Mouse (Mus musculus) gastrocnemius, adult 18-20 months (tissue): ENCODE measurements around the gene Runx3. TPM values are rescaled to one million over a fixed set of nuclear protein-coding genes. Genes with fewer than 3 reads are reported as not detected.

Source experiments
- DNase-seq: peaks from one replicate; pipeline ENCODE4 v3.0.0; 2021; ENCODE audit warnings: low spot score
- total RNA-seq, 2 experiments: library from RNA; stranded (reverse); gene quantifications; 2 replicates each; pipeline ENCODE4 v1.2.3; 2021

The Runx3 gene
- total RNA-seq, 2 experiments from 2014 or later = 0.05 to 0.07 TPM

DNA sequence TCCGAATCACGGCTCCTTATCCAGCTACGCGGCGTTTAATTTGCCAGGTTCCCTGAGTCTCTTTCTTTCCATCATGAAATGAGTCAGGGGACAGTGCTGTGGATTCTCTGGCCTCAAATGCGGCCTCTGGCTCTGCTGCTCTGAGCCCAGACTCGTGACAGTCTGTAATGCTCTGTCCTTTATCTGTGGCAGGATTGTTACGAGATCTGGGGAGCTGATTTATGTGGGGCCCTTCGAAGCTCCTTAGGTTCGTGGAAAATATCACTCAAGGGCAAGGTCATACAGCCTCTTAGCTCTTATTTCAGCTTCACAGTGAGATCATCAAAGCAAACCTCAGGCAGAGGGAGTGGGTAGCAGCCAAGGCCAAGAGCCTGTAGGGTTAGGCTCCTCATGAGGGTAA lies 6.2 kb upstream of the Runx3 start:
- no peak for DNase-seq

- DNase-seq = no peak
Observed at GRCm38 (mm10) chr4:135115426-135116170, 4.9 kb upstream of the Runx3 start.

- no peak for DNase-seq
Observed at GRCm38 (mm10) chr4:135116391-135116790, 4.1 kb upstream of the Runx3 start.

GRCm38 (mm10) chr4:135117846-135118245 lies 2.6 kb upstream of the Runx3 start:
- no peak for DNase-seq

DNA sequence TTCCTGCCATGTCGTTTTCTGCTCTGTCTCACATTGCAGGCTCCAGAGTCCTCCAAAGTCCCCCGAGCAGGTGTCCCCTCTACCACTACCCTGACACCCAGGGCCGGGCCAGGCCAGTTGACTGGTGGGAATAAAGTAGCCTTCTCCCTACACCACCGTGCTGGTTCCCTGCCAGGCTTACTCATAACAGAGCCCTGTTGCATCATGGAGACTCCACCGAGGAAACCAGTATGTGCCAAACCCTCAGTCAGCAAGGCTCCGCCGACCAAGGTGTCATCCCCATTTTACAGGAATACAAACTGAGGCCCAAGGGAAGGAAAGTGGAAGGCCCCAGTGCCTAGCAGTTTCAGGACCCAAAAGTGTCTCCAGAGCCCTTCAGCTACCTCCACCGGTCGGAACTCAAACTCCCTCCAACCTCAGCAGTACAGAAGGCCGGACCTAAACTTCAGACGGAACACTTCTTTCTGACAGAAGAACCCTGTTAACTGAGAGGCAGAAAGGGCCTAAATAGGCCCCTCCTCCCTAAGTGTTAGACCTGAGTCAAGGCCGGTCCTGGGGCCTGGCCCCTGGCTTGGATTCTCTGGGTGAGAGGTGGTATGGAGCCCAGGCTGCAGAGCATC lies 1.5 kb upstream of the Runx3 start:
- DNase-seq = no peak

DNA sequence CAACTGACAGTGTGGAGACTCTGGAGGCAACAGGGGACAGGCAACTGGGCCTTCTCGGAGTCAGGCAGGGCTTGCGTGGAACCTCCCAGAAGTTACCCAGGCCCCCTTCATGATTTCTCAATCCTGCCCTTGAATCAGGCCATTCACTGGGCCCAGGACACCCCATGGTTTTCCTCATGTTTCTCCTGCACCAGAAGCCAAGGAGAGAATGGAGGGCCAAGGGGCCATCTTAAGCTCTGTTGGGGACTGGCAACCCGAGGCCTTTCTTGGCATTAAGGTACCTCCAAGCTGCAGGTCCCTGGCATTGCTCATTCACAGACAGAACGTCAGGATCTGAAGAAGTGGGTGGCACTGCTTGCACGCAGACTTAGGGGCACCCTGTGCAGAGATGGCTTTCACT lies 3.3 kb downstream of the Runx3 start:
- no peak for DNase-seq

- no peak for DNase-seq
Observed at GRCm38 (mm10) chr4:135124732-135125131, 4.3 kb downstream of the Runx3 start.

- no peak for DNase-seq
Observed at GRCm38 (mm10) chr4:135125152-135125551, 4.7 kb downstream of the Runx3 start.

GRCm38 (mm10) chr4:135126385-135126784 lies 5.9 kb downstream of the Runx3 start:
- DNase-seq = no peak

- DNase-seq = no peak
Observed at GRCm38 (mm10) chr4:135128841-135129520, 8.5 kb downstream of the Runx3 start.

DNA sequence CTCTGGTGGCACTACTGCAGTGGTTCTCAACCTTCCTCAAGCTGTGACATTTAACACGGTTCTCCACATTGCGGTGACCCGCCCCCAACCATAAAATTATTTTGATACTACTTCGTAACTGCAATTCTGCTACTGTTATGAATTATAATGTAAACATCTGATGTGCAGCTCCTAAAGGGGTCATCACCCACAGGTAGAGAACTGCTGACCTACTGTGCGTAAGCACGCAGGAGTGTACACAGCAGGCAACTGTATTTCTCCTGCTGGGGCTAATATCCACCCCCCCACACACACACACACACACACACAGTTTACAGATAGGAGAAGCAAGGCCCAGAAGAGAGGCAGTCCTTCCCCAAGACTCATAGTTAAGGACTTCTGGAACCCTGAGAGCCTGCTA lies 9.7 kb downstream of the Runx3 start:
- no peak for DNase-seq

DNA sequence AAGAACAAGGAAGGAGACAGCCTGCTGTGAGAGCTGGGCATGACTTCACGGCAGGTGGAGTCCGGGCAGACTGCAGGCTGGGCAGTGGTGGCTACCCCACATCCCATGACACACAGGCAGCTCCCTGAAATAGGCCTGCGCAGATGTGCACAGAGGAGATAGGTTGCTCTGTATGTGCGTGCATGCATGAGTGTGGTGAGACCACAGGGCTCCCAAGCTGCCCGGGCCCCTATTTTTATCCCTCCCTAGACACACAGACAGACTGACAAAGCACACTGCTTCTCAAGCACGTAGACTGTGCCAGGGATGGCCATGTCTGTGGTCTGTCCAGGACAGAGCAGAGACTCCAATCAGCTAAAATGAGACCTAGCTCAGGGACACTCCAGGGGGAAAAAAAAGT lies 10.7 kb downstream of the Runx3 start:
- DNase-seq = no peak

DNA sequence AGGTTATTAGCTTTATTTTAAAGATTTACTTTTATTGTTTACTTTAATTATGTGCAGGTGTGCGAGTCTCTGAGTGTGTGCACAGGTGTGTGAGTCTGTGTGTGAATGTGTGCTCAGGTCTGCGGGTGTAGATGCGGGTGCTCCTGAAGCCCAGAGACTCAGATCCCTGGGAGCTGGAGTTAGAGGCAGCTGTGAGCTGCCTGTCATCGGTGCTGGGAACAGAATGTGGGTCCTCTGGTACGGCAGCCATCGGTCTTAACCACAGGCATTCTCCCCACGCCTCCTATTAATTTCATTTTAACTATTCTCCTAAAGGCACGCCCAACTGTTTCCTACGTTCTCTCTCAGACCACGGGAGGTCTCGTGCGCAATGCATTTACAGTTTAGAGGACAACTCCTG lies 12.3 kb downstream of the Runx3 start:
- DNase-seq = no peak

DNA sequence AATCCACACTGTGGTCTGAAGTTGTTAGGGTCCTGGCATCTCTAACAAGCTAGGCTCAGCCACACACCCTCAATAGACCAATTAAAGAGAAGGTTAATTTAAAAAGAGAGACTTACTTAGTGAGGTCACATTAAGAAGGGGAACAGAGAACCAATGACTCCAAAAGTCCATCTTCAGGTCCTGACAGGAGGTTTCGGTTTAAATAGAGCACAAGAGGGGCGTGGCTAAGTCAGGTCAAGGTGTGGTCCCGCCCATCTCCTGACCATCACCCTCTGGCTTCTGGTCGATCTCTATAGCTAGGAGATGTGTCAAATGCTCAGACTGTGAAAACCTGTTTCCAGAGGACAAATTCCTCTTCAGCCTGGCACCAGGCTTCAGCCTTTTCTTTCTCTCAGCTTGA lies 13.3 kb downstream of the Runx3 start:
- DNase-seq = no peak

DNA sequence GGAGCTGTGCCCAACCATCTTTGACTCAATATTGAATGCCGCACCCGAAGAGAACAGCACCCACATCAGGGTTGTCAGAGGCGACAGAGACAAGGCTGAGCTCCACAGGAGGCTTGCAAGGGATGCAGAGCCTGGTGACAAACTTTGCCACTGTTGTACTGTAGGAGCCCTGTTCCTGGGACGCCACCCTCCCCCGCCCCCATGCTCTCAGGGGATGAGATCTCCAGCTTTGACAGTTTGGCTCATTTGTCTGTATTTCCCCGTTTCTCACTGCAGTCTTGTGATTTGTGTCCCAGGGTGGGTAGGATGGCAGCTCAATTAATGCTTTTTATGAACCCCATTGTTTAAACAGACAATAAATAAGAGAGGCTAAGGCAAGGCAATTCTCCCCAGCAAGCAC lies 14.9 kb downstream of the Runx3 start:
- no peak for DNase-seq

- DNase-seq = no peak
Observed at GRCm38 (mm10) chr4:135136202-135136601, 15.8 kb downstream of the Runx3 start.

DNA sequence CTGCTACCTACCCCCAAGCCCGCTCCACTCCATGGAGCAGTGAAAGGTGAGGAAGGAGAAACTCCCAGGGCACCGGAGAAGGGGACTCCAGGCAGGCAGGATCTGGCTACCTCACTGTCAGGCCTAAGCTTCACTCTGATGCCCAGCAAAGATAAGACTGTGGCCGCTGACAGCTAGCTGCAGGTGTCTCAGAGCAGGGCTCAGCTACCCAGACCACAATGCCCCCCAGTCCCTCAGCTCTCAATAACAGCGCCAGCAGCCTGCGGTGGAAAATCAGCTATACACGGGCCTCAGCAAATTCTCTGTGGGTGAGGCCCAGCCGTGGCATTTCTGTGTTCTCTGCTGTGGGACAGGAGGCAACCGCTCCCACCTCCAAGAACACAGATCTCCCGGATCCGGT lies 16.2 kb downstream of the Runx3 start:
- no peak for DNase-seq

DNA sequence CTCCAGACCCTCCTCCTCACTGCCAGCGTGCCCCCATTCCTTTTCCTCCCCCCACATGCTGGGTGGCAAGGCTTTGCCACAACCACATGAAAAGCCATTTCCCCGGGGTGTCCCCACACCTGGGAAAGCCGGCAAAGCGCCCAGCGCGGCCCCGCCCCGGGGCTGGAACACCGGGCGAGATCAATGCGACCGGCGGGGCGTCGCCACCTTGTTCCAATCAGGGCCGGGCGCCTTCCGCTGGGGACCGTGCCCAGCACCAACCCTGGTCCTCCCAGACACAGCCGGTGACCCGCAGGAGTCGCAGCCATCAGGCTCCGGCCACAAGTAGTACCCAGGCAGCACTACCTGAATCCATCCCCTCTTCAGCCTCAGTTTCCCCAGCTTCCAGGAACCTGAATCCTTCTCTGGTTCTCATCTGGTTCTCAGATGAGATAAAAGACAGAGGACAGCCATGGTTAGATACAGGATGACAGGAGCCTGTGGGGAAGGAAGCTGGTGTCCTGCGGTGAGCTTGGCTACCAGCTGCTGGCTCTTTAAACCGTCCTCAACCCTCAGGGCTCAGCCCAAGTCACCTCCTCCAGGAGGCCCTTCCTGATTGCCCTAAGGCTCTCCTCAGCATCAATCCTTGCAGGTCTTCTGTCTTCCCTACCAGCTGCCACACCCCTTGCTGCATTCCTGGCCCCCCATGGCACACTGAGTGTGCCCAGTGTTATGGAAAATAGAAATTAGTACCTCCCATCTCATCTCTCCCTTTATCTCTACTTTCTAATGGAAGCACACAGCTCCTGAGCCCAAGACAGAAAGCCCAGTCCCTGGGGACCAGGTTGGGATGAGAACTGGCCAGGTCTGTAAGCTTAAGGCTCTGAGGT lies 20.4 kb downstream of the Runx3 start:
- DNase-seq = no peak

DNA sequence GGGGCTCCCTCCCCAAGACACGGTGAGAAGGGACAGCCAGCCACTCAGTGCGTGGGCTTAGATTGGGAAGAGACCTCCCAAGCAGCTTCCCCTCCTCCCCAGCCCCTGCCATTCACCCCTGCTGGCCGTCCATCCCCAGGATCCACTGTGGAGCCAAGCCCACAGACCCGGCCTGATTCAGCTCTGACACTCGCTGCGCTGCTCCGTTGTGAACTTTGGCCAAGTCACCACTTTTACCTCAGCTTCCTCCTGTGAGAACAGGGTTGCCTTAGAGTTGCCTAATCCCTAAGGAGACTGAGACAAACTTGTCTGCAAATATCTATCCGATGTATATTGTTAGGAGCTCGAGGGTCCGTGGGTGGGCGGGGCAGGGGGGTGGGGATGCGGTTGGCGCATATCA lies 21.3 kb downstream of the Runx3 start:
- no peak for DNase-seq

GRCm38 (mm10) chr4:135146734-135147133 lies 26.3 kb downstream of the Runx3 start:
- DNase-seq = no peak

DNA sequence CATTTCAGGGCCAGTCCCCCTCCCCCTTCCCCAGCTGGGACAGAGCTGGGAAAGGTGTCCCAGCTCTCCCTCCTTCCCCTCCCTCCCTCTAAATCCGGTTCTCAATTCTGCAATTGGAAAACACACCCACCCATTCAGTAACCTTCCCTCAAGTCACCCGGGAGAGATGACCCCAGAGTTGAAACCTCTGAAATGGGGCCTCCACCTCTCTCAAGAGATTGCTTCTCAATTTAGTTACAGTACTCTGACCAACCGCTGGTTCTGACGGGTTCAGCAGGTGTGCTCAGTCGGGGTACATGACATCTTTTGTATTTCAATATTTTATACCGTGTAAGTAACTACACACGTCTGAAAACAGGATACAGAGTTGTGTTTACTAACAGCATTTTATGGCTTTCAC lies 28.2 kb downstream of the Runx3 start:
- no peak for DNase-seq
